Mouse (Mus musculus): ENCODE data around the gene Olfr1505. TPM values are rescaled to one million over a fixed set of nuclear protein-coding genes. Genes with fewer than 3 reads are reported as not detected.

Olfr1505 gene
- not detected for total RNA-seq (2021)

DNA sequence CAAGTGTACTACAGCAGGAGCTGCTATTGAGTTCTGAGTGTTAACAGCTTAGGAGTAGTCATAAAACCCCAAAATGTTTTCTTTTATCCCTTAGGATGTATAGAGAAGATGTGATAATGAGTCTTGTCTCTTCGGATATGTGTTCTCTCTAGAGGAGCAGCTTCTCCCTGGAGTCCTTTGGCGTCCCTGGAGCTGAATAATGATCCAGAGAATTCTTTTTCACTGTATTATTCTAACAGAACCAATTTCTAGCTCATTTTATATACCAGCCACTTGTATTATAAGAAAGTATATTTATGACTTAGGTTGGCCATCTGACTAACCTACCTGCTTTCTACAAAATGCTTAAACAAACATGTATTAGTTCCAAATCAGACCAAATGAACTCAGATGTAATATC is at the start of gene Olfr1505:
TSS of gene Olfr1505 (plus strand) at position 301 of the 400 bp plus-strand sequence.
- no peak for DNase-seq

- DNase-seq = no peak
Observed at GRCm38 (mm10) chr19:13897828-13898227, 15.5 kb upstream of the Olfr1505 start, which contains the start of gene Olfr1504. Gene Olfr1504 (minus strand): TSS chr19:13897928.

Other genes with a start within 250 kb of the Olfr1505 start
- gene Olfr1491, start 216.3 kb upstream of the Olfr1505 start, total RNA-seq (2021) = not detected
- not detected for gene Olfr1493-ps1, start 190.3 kb upstream of the Olfr1505 start, total RNA-seq (2021)
- not detected for gene Olfr1494, start 173.8 kb upstream of the Olfr1505 start, total RNA-seq (2021)
- gene Olfr1495, start 148.9 kb upstream of the Olfr1505 start, total RNA-seq (2021) = not detected
- gene Olfr1496, start 135.7 kb upstream of the Olfr1505 start, total RNA-seq (2021) = not detected
- not detected for gene Olfr1497, start 115.3 kb upstream of the Olfr1505 start, total RNA-seq (2021)
- not detected for gene Olfr1499, start 94.1 kb upstream of the Olfr1505 start, total RNA-seq (2021)
- not detected for gene Olfr1500, start 83.0 kb upstream of the Olfr1505 start, total RNA-seq (2021)
- gene Olfr1501, start 62.8 kb upstream of the Olfr1505 start, total RNA-seq (2021) = not detected
- not detected for gene Olfr1502, start 51.7 kb upstream of the Olfr1505 start, total RNA-seq (2021)
- not detected for gene Olfr1504, start 15.6 kb upstream of the Olfr1505 start, total RNA-seq (2021)